Mouse (Mus musculus) left cerebral cortex, adult 9 months (tissue): ENCODE measurements around the gene Rmdn2.

Experiments used
- DNase-seq, 2 experiments: peaks; one replicate each; pipeline ENCODE4 v3.0.0; 2022; ENCODE audit warnings: low spot score in 2 of 2

Gene Rmdn2

GRCm38 (mm10) chr17:79705671-79706455, 94.2 kb downstream of the Rmdn2 start:
- DNase-seq, result no peak

- DNase-seq, result no peak
Measured at GRCm38 (mm10) chr17:79708168-79708567, 96.5 kb downstream of the Rmdn2 start.

- no peak for DNase-seq
Measured at GRCm38 (mm10) chr17:79709718-79710117, 98.1 kb downstream of the Rmdn2 start.

GRCm38 (mm10) chr17:79710246-79710842, 98.7 kb downstream of the Rmdn2 start:
- DNase-seq, result no peak

- DNase-seq, result no peak
Measured at GRCm38 (mm10) chr17:79711944-79712343, 100.3 kb downstream of the Rmdn2 start.

GRCm38 (mm10) chr17:79712536-79712935, 100.9 kb downstream of the Rmdn2 start:
- DNase-seq, result no peak

- DNase-seq, result no peak
Measured at GRCm38 (mm10) chr17:79713276-79713642, 101.6 kb downstream of the Rmdn2 start.

GRCm38 (mm10) chr17:79713643-79714367, 102.1 kb downstream of the Rmdn2 start:
- DNase-seq, result no peak

- no peak for DNase-seq
Measured at GRCm38 (mm10) chr17:79714368-79714895, 102.8 kb downstream of the Rmdn2 start.

- no peak for DNase-seq
Measured at GRCm38 (mm10) chr17:79714931-79715637, 103.4 kb downstream of the Rmdn2 start, which contains the start of gene Cyp1b1. Gene Cyp1b1 (minus strand): TSS chr17:79715061.

- peak; percentile 32 to 85 for DNase-seq
Measured at GRCm38 (mm10) chr17:79715649-79716143, 104.0 kb downstream of the Rmdn2 start.

GRCm38 (mm10) chr17:79720681-79721080, 109.0 kb downstream of the Rmdn2 start:
- no peak for DNase-seq

- DNase-seq, result no peak
Measured at GRCm38 (mm10) chr17:79726613-79727012, 115.0 kb downstream of the Rmdn2 start.

- DNase-seq, result no peak
Measured at GRCm38 (mm10) chr17:79728053-79728584, 116.5 kb downstream of the Rmdn2 start.

GRCm38 (mm10) chr17:79728585-79729503, 117.2 kb downstream of the Rmdn2 start:
- no peak for DNase-seq

- DNase-seq, result no peak
Measured at GRCm38 (mm10) chr17:79730988-79731387, 119.3 kb downstream of the Rmdn2 start.

- DNase-seq, result no peak
Measured at GRCm38 (mm10) chr17:79733039-79733438, 121.4 kb downstream of the Rmdn2 start.

GRCm38 (mm10) chr17:79737598-79737997, 125.9 kb downstream of the Rmdn2 start:
- no peak for DNase-seq

GRCm38 (mm10) chr17:79738847-79739498, 127.3 kb downstream of the Rmdn2 start:
- no peak for DNase-seq

GRCm38 (mm10) chr17:79742635-79743034, 131.0 kb downstream of the Rmdn2 start:
- DNase-seq, result no peak
